Mouse (Mus musculus): Measurements from ENCODE around the gene Llgl1. TPM values are rescaled to one million over a fixed set of nuclear protein-coding genes. Genes with fewer than 3 reads are reported as not detected.

Gene Llgl1
- 10 to 100 TPM; 11.4 to 12.3 TPM for total RNA-seq (2021)

DNA sequence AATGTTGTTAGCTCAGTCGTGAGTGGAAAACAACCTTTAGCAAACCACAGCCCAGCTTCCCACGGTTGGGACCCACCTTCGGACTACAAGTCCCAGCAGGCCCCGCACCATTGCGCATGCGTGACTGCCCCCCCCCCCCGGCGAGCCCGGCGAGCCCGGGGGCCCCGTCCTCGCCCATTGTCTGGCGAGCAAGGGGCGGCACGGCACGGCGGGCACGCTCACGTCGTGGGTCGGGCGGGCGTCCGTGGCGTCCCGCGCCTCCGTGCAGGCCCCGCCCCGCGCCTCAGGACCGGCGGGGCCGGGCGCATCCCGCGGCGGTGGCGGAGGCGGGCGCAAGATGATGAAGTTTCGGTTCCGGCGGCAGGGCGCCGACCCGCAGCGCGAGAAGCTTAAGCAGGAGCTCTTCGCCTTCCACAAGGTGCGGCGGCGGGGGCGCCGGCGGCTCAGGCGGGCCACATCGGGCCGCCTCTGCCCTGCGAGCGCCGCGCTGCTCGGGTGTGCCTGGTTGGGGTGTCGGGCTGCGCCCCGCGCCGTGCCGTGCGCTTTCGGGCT, at the start of gene Llgl1:
TSS of gene Llgl1 (plus strand) at position 200 of the 552 bp plus-strand sequence.
- DNase-seq (ENCODE audit: low spot score): peak; percentile 77
- intact Hi-C loops (cut with DNase I): loop anchor here (2.0 to 5.0 kb wide), 4 partner anchors 27 to 178 kb away; partner anchors contain the start of genes Flii, Smcr8, Tmem11 and Top3a

DNA sequence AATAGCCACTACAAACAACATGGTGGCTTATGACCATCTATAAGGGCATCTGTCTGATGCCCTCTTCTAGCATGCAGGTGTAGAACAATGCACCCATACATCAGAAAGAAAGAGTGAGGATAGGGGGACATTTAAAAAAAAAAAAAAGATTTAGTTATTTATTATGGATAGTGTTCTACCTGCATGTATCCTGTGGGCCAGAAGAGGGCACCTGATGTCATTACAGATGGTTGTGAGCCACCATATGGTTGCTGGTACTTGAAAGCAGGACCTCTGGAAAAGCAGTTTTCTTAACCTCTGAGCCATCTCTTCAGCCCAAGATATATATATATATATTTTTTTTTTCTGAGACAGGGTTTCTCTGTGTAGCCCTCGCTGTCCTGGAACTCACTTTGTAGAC, 3.4 kb upstream of the Llgl1 start:
- no peak for DNase-seq (ENCODE audit: low spot score)
- intact Hi-C loops (cut with DNase I): loop anchor here (5.0 kb wide), 2 partner anchors 131 to 181 kb away; partner anchors contain the start of gene Tmem11

- intact Hi-C loops (cut with DNase I): loop anchor here (5.0 kb wide), 2 partner anchors 130 to 180 kb away; partner anchors contain the start of gene Tmem11
- DNase-seq (ENCODE audit: low spot score): no peak
These were observed 2.0 kb upstream of the Llgl1 start for GRCm38 (mm10) chr11:60697561-60697960.

GRCm38 (mm10) chr11:60698806-60699523, 558 bp upstream of the Llgl1 start:
- intact Hi-C loops (cut with DNase I): loop anchor here (2.0 to 5.0 kb wide), 3 partner anchors 28 to 178 kb away; partner anchors contain the start of genes Flii and Tmem11
- peak; percentile 76 for DNase-seq (ENCODE audit: low spot score)

DNA sequence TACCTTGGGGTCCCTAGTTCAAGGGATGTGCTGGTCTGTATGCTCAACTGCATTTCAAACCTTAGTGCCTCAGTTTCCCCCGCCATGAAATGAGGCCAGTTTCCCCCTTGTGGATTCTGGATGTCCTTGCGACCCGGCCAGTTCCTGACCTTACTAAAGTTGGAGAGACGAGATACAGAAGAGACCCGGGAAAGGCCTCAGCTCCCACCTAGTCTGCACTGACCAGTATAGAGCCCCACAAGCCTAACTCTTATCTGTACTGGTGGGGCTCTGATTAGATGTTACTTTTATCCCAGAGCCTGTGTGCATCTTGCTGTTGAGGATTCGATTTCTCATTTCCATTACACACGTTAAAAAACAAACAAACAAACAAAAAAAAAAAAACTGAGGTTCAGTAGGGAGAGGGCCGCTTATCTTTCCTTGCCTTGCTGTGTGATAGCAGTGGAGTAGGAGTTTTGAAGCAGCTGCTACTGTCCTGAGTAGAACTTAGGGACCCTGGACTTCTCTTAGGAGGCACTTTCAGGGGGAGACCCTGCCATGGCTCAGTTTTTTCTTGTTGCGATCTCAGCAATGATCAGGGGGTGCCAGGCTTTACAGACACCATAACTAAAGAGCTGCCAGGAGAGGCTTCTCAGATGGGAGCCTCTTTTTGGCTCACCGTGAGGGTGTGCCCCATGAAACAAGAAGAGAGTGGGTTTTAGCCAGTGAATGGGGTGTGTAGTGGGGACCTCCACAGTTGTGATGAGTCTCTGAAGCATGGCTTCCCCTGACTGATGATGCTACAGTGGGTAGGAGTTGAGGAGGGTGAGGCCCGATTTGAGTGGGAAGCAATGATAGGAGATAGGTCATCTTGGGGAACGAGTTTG, 1.0 kb downstream of the Llgl1 start:
- intact Hi-C loops (cut with DNase I): loop anchor here (5.0 kb wide), 1 partner anchor 77 kb away; the partner anchor contains the start of genes Smcr8 and Top3a
- DNase-seq (ENCODE audit: low spot score): no peak

DNA sequence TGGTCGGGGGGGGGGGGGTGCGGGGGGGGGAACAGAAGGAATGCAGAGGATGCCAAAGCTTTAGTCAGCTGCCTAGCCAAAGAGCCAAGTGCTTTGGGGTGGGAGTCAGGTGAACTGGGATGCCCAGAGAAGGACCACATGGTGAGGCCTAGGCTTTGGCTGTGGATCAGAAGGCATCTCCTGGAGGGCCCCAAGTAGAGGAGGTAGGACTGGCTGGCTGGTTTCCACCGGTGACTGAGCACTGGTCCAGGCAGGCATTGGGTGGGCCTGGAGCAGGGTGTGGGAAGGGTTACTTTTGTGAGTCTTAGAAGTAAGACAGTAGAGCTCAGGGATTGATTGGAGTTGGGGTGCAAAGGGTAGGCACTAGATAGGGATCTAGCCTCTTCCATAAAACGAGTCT, 2.1 kb downstream of the Llgl1 start:
- intact Hi-C loops (cut with DNase I): loop anchor here (5.0 kb wide), 1 partner anchor 76 kb away; the partner anchor contains the start of genes Smcr8 and Top3a
- DNase-seq (ENCODE audit: low spot score): no peak

GRCm38 (mm10) chr11:60703131-60703530, 3.6 kb downstream of the Llgl1 start:
- intact Hi-C loops (cut with DNase I): loop anchor here (5.0 kb wide), 1 partner anchor 74 kb away; the partner anchor contains the start of genes Smcr8 and Top3a
- no peak for DNase-seq (ENCODE audit: low spot score)

GRCm38 (mm10) chr11:60704023-60704880, 4.7 kb downstream of the Llgl1 start:
- intact Hi-C loops (cut with DNase I): loop anchor here (5.0 kb wide), 1 partner anchor 73 kb away; the partner anchor contains the start of genes Smcr8 and Top3a
- no peak for DNase-seq (ENCODE audit: low spot score)

DNA sequence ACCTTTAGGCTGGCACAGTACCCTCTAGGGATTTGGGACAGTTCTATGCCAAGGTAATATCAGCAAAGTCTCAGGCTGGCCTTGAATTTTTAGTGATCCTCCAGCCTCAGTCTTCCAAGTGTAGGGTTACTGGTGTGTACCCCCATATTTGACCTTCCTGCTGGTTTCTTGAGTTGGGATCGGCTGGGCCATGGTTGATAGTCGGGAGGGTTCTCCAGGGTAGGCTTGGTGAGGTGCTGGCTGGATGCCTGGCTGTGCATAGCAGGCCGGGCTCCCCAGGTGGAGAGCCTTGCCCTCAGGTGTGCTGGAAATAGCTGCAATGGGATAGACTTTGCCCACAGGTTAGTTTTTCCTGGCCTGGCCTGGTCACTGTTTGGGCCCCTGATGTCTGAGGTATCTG, 5.7 kb downstream of the Llgl1 start:
- no peak for DNase-seq (ENCODE audit: low spot score)
- intact Hi-C loops (cut with DNase I): no loop called here

DNA sequence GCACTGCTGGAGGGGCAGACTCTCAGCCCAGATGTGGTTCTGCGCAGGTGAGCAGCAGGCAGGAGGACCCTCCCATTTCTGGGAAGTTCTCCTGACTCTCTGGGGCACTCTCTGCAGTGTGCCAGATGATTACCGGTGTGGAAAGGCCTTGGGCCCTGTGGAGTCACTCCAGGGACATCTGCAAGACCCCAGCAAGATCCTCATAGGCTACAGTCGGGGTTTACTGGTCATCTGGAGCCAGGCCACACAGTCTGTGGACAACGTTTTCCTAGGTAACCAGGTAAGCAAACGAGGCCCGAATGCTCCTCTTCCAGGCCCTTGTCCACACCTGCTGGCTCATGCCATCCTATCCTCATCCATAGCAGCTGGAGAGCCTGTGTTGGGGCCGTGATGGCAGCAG, 6.6 kb downstream of the Llgl1 start:
- intact Hi-C loops (cut with DNase I): loop anchor here (2.0 kb wide), 1 partner anchor 19 kb away; no protein-coding TSS in a partner anchor

GRCm38 (mm10) chr11:60706696-60707480, 7.4 kb downstream of the Llgl1 start:
- intact Hi-C loops (cut with DNase I): loop anchor here (2.0 kb wide), 1 partner anchor 18 kb away; no protein-coding TSS in a partner anchor
- DNase-seq (ENCODE audit: low spot score): peak; percentile 2

More for the DNA sequence above, 6.6 kb downstream of the Llgl1 start:
- DNase-seq (ENCODE audit: low spot score): peak; percentile 0

DNA sequence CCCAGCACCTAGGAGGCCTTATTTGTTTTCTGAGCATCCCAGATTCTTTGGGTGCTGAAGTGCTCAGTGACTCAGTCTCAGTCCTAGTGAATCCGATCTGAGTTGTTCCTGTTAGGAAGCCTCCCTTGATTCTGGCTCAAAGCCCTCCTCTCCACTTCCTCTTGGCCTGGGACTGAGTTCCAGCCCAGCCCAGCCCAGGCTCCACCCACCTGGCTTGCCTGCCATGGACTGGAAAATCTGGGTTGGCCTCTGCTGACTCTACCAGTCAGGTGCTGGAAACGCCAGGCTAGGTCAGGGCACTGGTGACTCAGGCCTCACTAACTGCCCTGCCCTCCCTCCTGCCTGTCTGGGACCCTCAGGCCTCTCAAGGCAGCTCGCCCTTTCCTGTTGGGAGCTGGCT, 8.1 kb downstream of the Llgl1 start:
- intact Hi-C loops (cut with DNase I): loop anchor here (2.0 kb wide), 1 partner anchor 17 kb away; no protein-coding TSS in a partner anchor
- peak; percentile 91 for DNase-seq (ENCODE audit: low spot score)

- no peak for DNase-seq (ENCODE audit: low spot score)
- intact Hi-C loops (cut with DNase I): no loop called here
These were observed 9.1 kb downstream of the Llgl1 start for GRCm38 (mm10) chr11:60708631-60709030.

DNA sequence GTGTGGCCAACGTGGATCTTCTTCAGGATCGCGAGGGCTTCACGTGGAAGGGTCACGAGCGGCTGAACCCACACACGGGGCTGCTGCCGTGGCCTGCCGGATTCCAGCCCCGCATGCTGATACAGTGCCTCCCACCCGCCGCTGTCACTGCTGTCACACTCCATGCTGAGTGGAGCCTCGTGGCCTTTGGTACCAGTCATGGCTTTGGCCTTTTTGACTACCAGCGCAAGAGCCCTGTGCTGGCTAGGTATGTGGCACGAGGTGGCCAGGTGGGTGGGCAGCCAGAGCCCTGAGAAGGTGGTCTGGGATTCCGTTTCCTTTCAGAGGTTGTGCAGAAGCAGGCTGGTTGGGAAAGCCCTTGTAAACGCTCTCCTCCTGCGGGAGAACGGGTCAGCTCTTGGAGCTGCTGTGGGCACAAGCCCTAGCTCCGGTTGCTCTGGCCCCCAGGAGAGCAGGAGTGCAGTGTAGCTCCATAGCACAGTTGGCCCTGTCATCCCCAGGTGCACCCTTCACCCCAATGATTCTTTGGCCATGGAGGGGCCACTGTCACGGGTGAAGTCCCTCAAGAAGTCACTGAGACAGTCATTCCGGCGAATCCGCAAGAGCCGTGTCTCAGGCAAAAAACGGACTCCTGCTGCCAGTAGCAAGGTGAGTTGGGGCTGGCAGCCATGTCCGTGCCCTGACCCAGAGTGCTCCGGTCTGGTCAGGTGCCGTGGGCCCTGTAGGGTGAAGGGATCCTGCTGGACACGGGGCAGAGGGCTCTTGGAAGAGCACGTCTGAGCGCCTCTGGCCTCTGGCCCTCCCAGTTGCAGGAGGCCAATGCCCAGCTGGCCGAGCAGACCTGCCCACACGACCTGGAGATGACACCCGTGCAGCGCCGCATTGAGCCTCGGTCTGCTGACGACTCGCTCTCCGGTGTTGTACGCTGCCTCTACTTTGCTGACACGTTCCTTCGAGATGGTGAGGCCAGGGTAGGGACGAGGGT, 10.2 kb downstream of the Llgl1 start:
- intact Hi-C loops (cut with DNase I): no loop called here
- no peak for DNase-seq (ENCODE audit: low spot score)

DNA sequence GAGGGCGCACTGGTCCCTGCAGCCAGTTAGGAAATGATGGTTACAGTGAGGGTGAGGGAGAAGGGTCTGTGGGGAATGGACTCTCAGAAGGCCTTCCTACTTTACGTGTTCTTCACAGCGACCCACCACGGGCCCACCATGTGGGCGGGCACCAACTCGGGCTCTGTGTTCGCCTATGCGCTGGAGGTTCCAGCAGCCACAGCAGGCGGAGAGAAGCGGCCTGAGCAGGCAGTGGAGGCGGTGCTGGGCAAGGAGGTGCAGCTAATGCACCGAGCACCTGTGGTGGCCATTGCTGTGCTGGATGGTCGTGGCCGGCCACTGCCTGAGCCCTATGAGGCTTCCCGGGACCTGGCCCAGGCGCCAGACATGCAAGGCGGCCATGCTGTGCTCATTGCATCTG, 11.7 kb downstream of the Llgl1 start:
- intact Hi-C loops (cut with DNase I): no loop called here
- no peak for DNase-seq (ENCODE audit: low spot score)

DNA sequence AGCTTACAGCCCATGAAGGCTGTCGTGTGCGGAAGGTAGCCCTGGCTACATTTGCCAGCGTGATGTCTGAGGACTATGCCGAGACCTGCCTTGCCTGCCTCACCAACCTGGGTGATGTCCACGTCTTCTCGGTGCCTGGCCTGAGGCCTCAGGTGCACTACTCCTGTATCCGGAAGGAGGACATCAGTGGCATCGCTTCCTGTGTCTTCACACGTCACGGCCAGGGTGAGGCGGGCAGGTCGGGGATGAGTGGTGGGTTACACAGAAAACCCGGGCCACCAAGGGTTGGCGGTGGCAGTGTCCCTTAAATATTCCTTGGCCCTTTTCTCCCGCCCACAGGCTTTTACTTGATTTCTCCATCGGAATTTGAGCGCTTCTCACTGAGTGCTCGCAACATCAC, 12.5 kb downstream of the Llgl1 start:
- DNase-seq (ENCODE audit: low spot score): no peak
- intact Hi-C loops (cut with DNase I): no loop called here

DNA sequence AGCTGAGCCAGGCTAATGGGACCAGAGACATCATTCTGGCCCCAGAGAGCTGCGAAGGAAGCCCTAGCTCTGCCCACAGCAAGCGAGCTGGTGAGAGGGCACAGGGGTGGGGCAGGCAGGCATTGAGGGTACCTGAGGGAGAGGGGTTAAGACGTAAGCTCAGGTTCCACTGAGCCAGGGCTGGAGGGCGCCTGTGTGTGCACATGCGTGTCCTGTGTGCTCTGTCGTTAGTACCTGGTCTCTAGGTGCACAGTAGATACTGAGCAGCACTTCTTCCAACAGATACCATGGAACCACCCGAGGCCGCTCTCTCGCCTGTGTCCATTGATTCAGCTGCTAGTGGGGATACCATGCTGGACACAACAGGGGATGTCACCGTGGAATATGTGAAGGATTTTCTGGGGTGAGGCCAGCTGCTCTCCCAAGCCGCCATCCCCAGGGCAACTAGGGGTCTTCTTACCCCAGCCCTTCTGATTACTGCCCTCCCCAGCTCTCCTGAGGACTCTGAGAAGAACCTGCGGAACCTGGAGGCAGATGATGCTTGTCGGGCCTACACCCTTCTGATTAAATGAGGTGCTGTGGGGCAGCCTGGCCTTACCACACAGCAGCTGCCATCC, 13.2 kb downstream of the Llgl1 start:
- intact Hi-C loops (cut with DNase I): no loop called here
- no peak for DNase-seq (ENCODE audit: low spot score)

Measured in heart, postnatal 25 days (tissue).